Mouse (Mus musculus) ES-E14 (cell line): ENCODE data around the gene Ahdc1. TPM values are rescaled to one million over a fixed set of nuclear protein-coding genes. Genes with fewer than 3 reads are reported as not detected.

Source experiments
- DNase-seq: peaks from one replicate; pipeline ENCODE4 v3.0.0-alpha.2; 2013; ENCODE audit warnings: low read depth, low spot score
- H3K27ac ChIP-seq: 2 replicates; pipeline ENCODE4 v1.5.1; 2012; ENCODE audit warnings: low read depth, mild to moderate bottlenecking, low read length, moderate library complexity, mixed read lengths; ENCODE audit not compliant: poor library complexity, insufficient read depth, severe bottlenecking
- H3K36me3 ChIP-seq: 2 replicates; pipeline ENCODE4 v1.6.1; 2012; ENCODE audit warnings: mild to moderate bottlenecking, low read length, moderate library complexity, mixed read lengths; ENCODE audit not compliant: control insufficient read depth, poor library complexity, insufficient read depth, severe bottlenecking
- H3K4me1 ChIP-seq, 2 experiments: fragments of 150-350 bp in 1 of 2; sonication (generic) in 1 of 2; 2 replicates each; pipeline ENCODE4 v1.6.1; 2012; ENCODE audit warnings: low read length in 2 of 2, mild to moderate bottlenecking in 1 of 2, mixed read lengths in 1 of 2; ENCODE audit not compliant: control insufficient read depth in 2 of 2, insufficient read depth in 2 of 2, poor library complexity in 1 of 2
- H3K4me3 ChIP-seq, 2 experiments: fragments of 150-350 bp in 1 of 2; sonication (generic) in 1 of 2; 2 replicates each; pipeline ENCODE4 v1.5.1; 2012; ENCODE audit warnings: low read length in 2 of 2, low read depth in 1 of 2, mild to moderate bottlenecking in 1 of 2, mixed read lengths in 1 of 2; ENCODE audit not compliant: insufficient read depth in 1 of 2, poor library complexity in 1 of 2, severe bottlenecking in 1 of 2
- H3K9ac ChIP-seq: 2 replicates; pipeline ENCODE4 v1.6.1; 2012; ENCODE audit warnings: low read depth, mild to moderate bottlenecking, low read length, mixed read lengths; ENCODE audit not compliant: poor library complexity, insufficient read depth, severe bottlenecking
- H3K9me3 ChIP-seq: fragments of 150-350 bp; sonication (generic); 2 replicates; pipeline ENCODE4 v1.6.1; 2012; ENCODE audit warnings: low read depth, mild to moderate bottlenecking, low read length; ENCODE audit not compliant: control insufficient read depth, insufficient read depth
- CHD2 ChIP-seq: IDR thresholded peaks from 2 replicates; pipeline ENCODE4 v1.6.1; 2014; ENCODE audit warnings: mild to moderate bottlenecking, low read depth, low read length, inconsistent platforms
- HCFC1 ChIP-seq: IDR thresholded peaks from 2 replicates; pipeline ENCODE4 v1.6.1; 2012; ENCODE audit warnings: low read length, inconsistent platforms, borderline replicate concordance; ENCODE audit not compliant: insufficient read depth
- MAFK ChIP-seq: IDR thresholded peaks from 2 replicates; pipeline ENCODE4 v1.6.1; 2014; ENCODE audit warnings: mild to moderate bottlenecking, low read depth, low read length, inconsistent platforms; ENCODE audit not compliant: insufficient read depth
- ZC3H11A ChIP-seq: IDR thresholded peaks from 2 replicates; pipeline ENCODE4 v1.6.1; 2012; ENCODE audit warnings: low read depth, mild to moderate bottlenecking, inconsistent platforms, low read length, borderline replicate concordance
- ZNF384 ChIP-seq: IDR thresholded peaks from 2 replicates; pipeline ENCODE4 v1.6.1; 2012; ENCODE audit warnings: low read depth, low read length, inconsistent platforms
- in situ Hi-C, 2 experiments: fragments of 600-800 bp; cut with MboI; formaldehyde crosslinking; loops; one replicate each; pipeline ENCODE4 v1.15.1; 2025; ENCODE audit warnings: low sequenced_read_pairs in 2 of 2, inconsistent platforms in 1 of 2; ENCODE audit not compliant: unreplicated experiment in 2 of 2
- total RNA-seq: library from RNA; depleted of rRNA; stranded (reverse); fragments of 300-350 nt; gene quantifications from 2 replicates; pipeline ENCODE4 v1.2.3, GENCODE M21; 2012; rRNA removed

Gene Ahdc1
- total RNA-seq, 1 experiment, result 61.8 TPM

DNA sequence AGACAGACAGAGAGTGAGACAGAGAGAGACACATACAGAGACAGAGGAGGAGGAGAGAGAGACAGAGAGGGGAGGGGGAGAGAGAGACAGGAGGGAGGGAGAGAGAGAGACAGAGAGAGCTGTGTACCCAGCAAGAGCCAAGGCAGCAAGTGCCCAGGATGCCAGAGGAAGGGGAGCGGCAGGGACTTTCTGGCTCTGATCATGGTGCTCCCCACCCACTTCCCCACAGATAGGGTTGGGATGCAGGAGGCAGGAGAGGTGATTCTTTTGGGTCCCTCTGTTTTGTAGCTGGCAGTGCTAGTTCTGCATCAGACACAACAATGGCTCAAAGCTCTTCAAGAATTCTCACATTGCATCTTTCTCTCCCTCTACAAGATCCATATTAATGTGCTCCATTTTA is 110.4 kb downstream of the Ahdc1 start:
- in situ Hi-C loops, result no loop called here
- H3K36me3 ChIP-seq, result no peaks in the 10 kb centered on the region; the same call in 1 of the 2 replicates
- H3K4me1 ChIP-seq, result peaks cover 4 to 24% of the 10 kb centered on the region in 2 experiments; a peak in 3 of 4 replicates
- peak overlapping the region; percentile 100 for H3K27ac ChIP-seq
- H3K9ac ChIP-seq, result peak overlapping the region; percentile 27; the same call in 1 of the 2 replicates
- H3K4me3 ChIP-seq, result no peak overlapping the region
- no peak for DNase-seq
- no peaks in the 10 kb centered on the region for H3K9me3 ChIP-seq
- TF ChIP-seq ZC3H11A (no peak), HCFC1 (no peak), CHD2 (no peak), ZNF384 (no peak), MAFK (no peak)

DNA sequence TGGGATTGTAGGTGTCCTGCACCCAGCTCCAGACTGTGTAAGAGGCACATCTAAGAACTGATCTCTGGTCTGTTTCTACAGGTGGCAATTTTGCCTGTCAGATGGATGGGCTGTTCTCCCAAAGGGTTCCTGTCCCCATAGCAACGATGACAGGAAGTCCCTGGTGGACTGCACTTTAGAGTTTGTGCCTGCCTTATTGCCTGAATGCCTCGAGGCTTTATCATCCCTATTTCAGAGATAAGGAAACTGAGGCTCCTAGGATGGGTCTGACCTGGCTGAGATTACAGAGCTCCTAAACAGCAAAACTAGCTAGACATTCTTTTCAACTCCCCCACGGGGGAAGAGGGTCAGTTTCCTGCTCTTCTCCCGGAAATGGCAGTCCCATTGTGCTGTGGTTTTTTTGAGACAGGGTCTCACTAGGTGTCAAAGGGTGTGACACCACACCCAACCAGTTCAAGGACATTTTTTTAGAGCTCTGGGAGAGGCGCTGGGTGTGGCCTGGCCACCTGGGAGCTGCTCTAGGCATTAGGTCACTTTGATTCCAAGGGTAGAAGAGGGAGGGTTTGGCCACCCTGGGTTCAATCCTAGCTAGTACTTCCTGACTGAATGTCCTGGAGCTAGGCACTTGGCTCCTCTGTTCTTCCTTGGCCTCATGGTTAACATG is 111.0 kb downstream of the Ahdc1 start:
- in situ Hi-C loops, result no loop called here
- H3K27ac ChIP-seq, result peak overlapping the region; percentile 100
- TF ChIP-seq ZNF384 (peak; percentile 94), HCFC1 (no peak), ZC3H11A (no peak), MAFK (no peak), CHD2 (peak; percentile 59; the same call in 1 of the 2 replicates)
- no peak overlapping the region for H3K4me3 ChIP-seq
- peak; percentile 87 for DNase-seq
- no peaks in the 10 kb centered on the region for H3K9me3 ChIP-seq
- H3K36me3 ChIP-seq, result no peaks in the 10 kb centered on the region; the same call in 1 of the 2 replicates
- H3K9ac ChIP-seq, result peak overlapping the region; percentile 63
- peaks cover 4 to 20% of the 10 kb centered on the region in 2 experiments; a peak in 3 of 4 replicates for H3K4me1 ChIP-seq

DNA sequence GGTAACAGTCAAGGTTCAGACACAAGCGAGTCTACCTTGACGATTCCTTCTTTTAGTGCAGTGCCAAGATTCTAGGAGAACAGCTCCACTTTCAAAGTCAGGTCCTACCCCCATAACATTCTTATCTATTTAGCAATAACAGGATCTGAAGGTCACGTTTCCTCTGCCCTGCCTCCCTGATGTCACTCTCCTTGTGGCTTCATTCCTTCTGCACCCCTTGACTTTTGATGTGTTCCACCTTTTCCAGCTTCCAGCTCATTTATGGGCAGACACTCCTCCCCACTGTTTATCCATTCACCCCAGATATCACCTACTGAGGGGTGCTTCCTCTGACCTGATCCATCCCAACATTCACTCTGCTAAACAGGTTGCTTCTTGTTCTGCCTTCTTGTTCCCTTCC is 116.0 kb downstream of the Ahdc1 start:
- DNase-seq, result no peak
- H3K4me1 ChIP-seq, result peaks cover 2 to 12% of the 10 kb centered on the region in 2 experiments; a peak in 2 of 4 replicates
- H3K36me3 ChIP-seq, result no peaks in the 10 kb centered on the region; the same call in 1 of the 2 replicates
- H3K9ac ChIP-seq, result no peak overlapping the region
- H3K9me3 ChIP-seq, result no peaks in the 10 kb centered on the region
- in situ Hi-C loops, result no loop called here
- TF ChIP-seq MAFK (no peak), HCFC1 (no peak), ZC3H11A (no peak), ZNF384 (no peak)
- H3K4me3 ChIP-seq, result no peak overlapping the region
- H3K27ac ChIP-seq, result no peak overlapping the region

Other genes with a start within 250 kb of the Ahdc1 start
- gene Rpa2, start 242.9 kb upstream of the Ahdc1 start, total RNA-seq, result 105 and 112 TPM in 2 replicates
- gene Themis2, start 214.9 kb upstream of the Ahdc1 start, total RNA-seq, result 1.1 and 1.3 TPM in 2 replicates
- gene Ppp1r8, start 168.1 kb upstream of the Ahdc1 start, total RNA-seq, result 90.8 and 105 TPM in 2 replicates
- 22.7 and 27.6 TPM in 2 replicates for gene Stx12, start 126.8 kb upstream of the Ahdc1 start, total RNA-seq
- gene Fam76a, start 88.7 kb upstream of the Ahdc1 start, total RNA-seq, result 12.5 and 14.9 TPM in 2 replicates
- 1.3 and 1.8 TPM in 2 replicates for gene Fgr, start 37.2 kb upstream of the Ahdc1 start, total RNA-seq
- gene Wasf2, start 119.2 kb downstream of the Ahdc1 start, total RNA-seq, result 31.8 and 32.3 TPM in 2 replicates
- gene Cd164l2, start 200.9 kb downstream of the Ahdc1 start, total RNA-seq, result 2.2 and 5.7 TPM in 2 replicates
- gene Gpr3, start 201.3 kb downstream of the Ahdc1 start, total RNA-seq, result 0.85 and 1.5 TPM in 2 replicates
- gene Map3k6, start 229.6 kb downstream of the Ahdc1 start, total RNA-seq, result 2.7 and 4.3 TPM in 2 replicates